Comparison of ENCODE assay signal across 20 mouse cellular contexts in genomic region chr8:12535617-12536016, GRCm38 (mm10). TPM values are rescaled to one million over a fixed set of nuclear protein-coding genes. Genes with fewer than 3 reads are reported as not detected.
A peak's percentile ranks its signal among the peaks of the same experiment; 100 is the strongest.
DNase-seq lines count a peak whose midpoint lies in the region; ATAC-seq and TF ChIP-seq lines count a peak whose summit lies in the region.
"Had no signal": no experiment of that assay in that cellular context is flagged by ENCODE, and none has a peak within 500 bp of the region (broad histone marks: within the 10 kb centered on the region; RNA-seq: fewer than 3 reads in every experiment).

No protein-coding gene starts in this region.

- no peaks in the 10 kb centered on the region for H3K27me3 ChIP-seq in forebrain, embryonic 14.5 days (replicated peaks; ENCODE audit: control insufficient read depth, insufficient read depth, low read length)
- H3K27me3 ChIP-seq in forebrain, embryonic 15.5 days, result no peaks in the 10 kb centered on the region
- H3K27me3 ChIP-seq in E14TG2a.4 (ENCODE audit: insufficient read depth, low read length), result no peaks in the 10 kb centered on the region

- WGBS in forebrain, embryonic 14.5 days, result 48% methylated on average over 9 of the region's 9 CpGs
- WGBS in forebrain, embryonic 15.5 days, result 52% methylated on average over 9 of the region's 9 CpGs

- no peaks in the 10 kb centered on the region for H3K36me3 ChIP-seq in forebrain, embryonic 14.5 days (ENCODE audit: control insufficient read depth, insufficient read depth, low read length)
- no peaks in the 10 kb centered on the region for H3K36me3 ChIP-seq in forebrain, embryonic 15.5 days
- H3K36me3 ChIP-seq in E14TG2a.4 (ENCODE audit: insufficient read depth, low read length), result peaks cover 13% of the 10 kb centered on the region

- no peaks in the 10 kb centered on the region for H3K9me3 ChIP-seq in forebrain, embryonic 14.5 days (replicated peaks; ENCODE audit: control insufficient read depth, low read length)
- no peaks in the 10 kb centered on the region for H3K9me3 ChIP-seq in forebrain, embryonic 15.5 days
- H3K9me3 ChIP-seq in E14TG2a.4 (ENCODE audit: low read length), result no peaks in the 10 kb centered on the region

- intact Hi-C loops in left cerebral cortex, postnatal 4 days (cut with DNase I), result no loop called here

- H3K9ac ChIP-seq in forebrain, embryonic 14.5 days (ENCODE audit: low read length), result no peak overlapping the region
- no peak overlapping the region for H3K9ac ChIP-seq in forebrain, embryonic 15.5 days (replicated peaks)

- no peak overlapping the region for H3K4me3 ChIP-seq in forebrain, embryonic 14.5 days (ENCODE audit: low read depth, low read length)
- no peak overlapping the region for H3K4me3 ChIP-seq in forebrain, embryonic 15.5 days
- H3K4me3 ChIP-seq in E14TG2a.4 (replicated peaks; ENCODE audit: low read length), result peak overlapping the region; percentile 64

- ATAC-seq in forebrain, embryonic 14.5 days, result no peak
- no peak for ATAC-seq in forebrain, embryonic 15.5 days (replicated peaks)
- ATAC-seq: activated CD4-positive, CD25-positive, alpha-beta regulatory T cell, adult 4 months; forebrain, embryonic 16.5 days; hindbrain, embryonic 16.5 days had no signal

- DNase-seq in forebrain, embryonic 14.5 days (ENCODE audit: low spot score), result peak; percentile 74
- peak; percentile 10 to 27 for DNase-seq in left cerebral cortex, adult 18-20 months (ENCODE audit: low spot score in 2 of 2)
- no peak for DNase-seq in left cerebral cortex, adult 11 months (ENCODE audit: low spot score)
- DNase-seq in left cerebral cortex, postnatal 4 days, result peak; percentile 17
- no peak for DNase-seq in urinary bladder, postnatal 14 days (ENCODE audit: low spot score)
- no peak for DNase-seq in adrenal gland, adult 18-20 months (ENCODE audit: low spot score in 2 of 2)
- DNase-seq: B cell, adult 2 months; cerebellum, adult 8-10 months; gastrocnemius, postnatal 10 days; kidney, postnatal 25 days; layer of hippocampus, postnatal 36 days had no signal

- no peak for TF ChIP-seq CTCF in E14TG2a.4 (conservative IDR thresholded peaks at IDR 0.05; ENCODE audit: low read length)

- no peak overlapping the region for H3K27ac ChIP-seq in forebrain, embryonic 14.5 days (ENCODE audit: low read depth, low read length)
- no peak overlapping the region for H3K27ac ChIP-seq in forebrain, embryonic 15.5 days (replicated peaks)

- H3K4me2 ChIP-seq in forebrain, embryonic 14.5 days (ENCODE audit: low read length), result no peak overlapping the region
- no peak overlapping the region for H3K4me2 ChIP-seq in forebrain, embryonic 15.5 days (replicated peaks)
- H3K4me2 ChIP-seq: heart, embryonic 11.5 days; liver, embryonic 11.5 days had no signal

- no peaks in the 10 kb centered on the region for H3K4me1 ChIP-seq in forebrain, embryonic 14.5 days (ENCODE audit: control insufficient read depth, insufficient read depth, low read length)
- peaks cover 7% of the 10 kb centered on the region for H3K4me1 ChIP-seq in forebrain, embryonic 15.5 days
- H3K4me1 ChIP-seq in E14TG2a.4 (replicated peaks; ENCODE audit: low read depth, low read length), result peaks cover 32% of the 10 kb centered on the region

RNA-seq across cellular contexts. Expression of gene Spaca7, which starts 37.2 kb away (rescaled TPM):
- not detected in 2 replicates for polyA plus RNA-seq in forebrain, embryonic 14.5 days (2014; fragmentation: Nextera tagmentation; extraction: Ambion mirVana)
- not detected in 2 replicates for polyA plus RNA-seq in forebrain, embryonic 15.5 days (2015; fragmentation: Nextera tagmentation; extraction: Ambion mirVana)
- total RNA-seq in left cerebral cortex, adult 18-20 months (2021), result not detected
- not detected for total RNA-seq in left cerebral cortex, postnatal 4 days (2021)
- not detected for total RNA-seq in adrenal gland, adult 18-20 months (2021)
- total RNA-seq: gastrocnemius, postnatal 10 days; layer of hippocampus, postnatal 36 days; monocyte, adult 5-6 weeks had no signal
- polyA plus RNA-seq: activated CD4-positive, CD25-positive, alpha-beta regulatory T cell, adult 4 months; embryonic facial prominence, embryonic 11.5 days; forebrain, embryonic 16.5 days; heart, embryonic 11.5 days; hindbrain, embryonic 16.5 days; liver, embryonic 11.5 days had no signal

Comparison
In these comparisons a context has a peak if more than half of its experiments do, and no peak if none do; other contexts are left out.
1. DNase-seq: peak in forebrain, embryonic 14.5 days (single experiment), left cerebral cortex, adult 18-20 months (2 of 2) and left cerebral cortex, postnatal 4 days (single experiment); none in left cerebral cortex, adult 11 months (single experiment), urinary bladder, postnatal 14 days (single experiment) and adrenal gland, adult 18-20 months (0 of 2).